Mouse (Mus musculus): ENCODE measurements around the gene Htra3. TPM values are rescaled to one million over a fixed set of nuclear protein-coding genes. Genes with fewer than 3 reads are reported as not detected.

Htra3 gene
- polyA plus RNA-seq, 2 experiments, result 0.46 to 0.99 TPM

DNA sequence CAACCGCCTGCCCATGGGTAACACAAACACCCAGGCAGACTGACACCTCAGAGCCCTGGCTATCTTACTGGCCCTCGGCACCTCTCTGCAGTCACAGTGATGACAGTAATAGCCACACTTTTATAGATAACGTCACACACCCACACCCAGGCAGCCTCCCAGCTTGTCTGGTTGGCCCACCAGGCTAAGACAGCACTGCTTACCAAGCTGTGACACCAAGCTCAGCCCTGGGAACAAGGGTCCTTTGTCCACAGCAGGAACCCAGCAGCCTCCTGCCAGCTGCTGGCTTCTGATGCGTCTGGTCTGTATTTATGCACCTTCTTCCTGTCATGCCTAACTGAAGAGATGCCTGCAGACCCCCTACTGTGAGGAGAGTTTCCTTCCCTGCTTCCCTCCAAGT lies 58.5 kb downstream of the Htra3 start:
- Histone ChIP-seq H3K36me3 (replicated peaks; ENCODE audit: control insufficient read depth, insufficient read depth, low read depth) (no peaks in the 10 kb centered on the region), H3K9me3 (ENCODE audit: control insufficient read depth, low read length) (no peaks in the 10 kb centered on the region), H3K4me1 (replicated peaks; ENCODE audit: control insufficient read depth in 2 of 2, insufficient read depth in 2 of 2, low read length in 1 of 2) (no peaks in the 10 kb centered on the region), H3K4me3 (ENCODE audit: insufficient read depth in 1 of 2, low read depth in 2 of 2, low read length in 2 of 2) (no peak overlapping the region), H3K4me2 (ENCODE audit: low read depth) (no peak overlapping the region), H3K27me3 (ENCODE audit: control insufficient read depth, insufficient read depth, low read length) (no peaks in the 10 kb centered on the region), H3K27ac (no peak overlapping the region), H3K9ac (replicated peaks) (no peak overlapping the region)
- DNase-seq (ENCODE audit: low read depth in 3 of 3, low spot score in 3 of 3) (no peak), ATAC-seq (ENCODE audit: insufficient read depth) (no peak)
- no peak for TF ChIP-seq EP300 (IDR thresholded peaks at IDR 0.05; ENCODE audit: low read depth)
- TF ChIP-seq CTCF (IDR thresholded peaks at IDR 0.05; ENCODE audit: low read depth), result no peak
- WGBS (ENCODE audit: insufficient replicate concordance), result 25% methylated on average over 4 of the region's 4 CpGs

DNA sequence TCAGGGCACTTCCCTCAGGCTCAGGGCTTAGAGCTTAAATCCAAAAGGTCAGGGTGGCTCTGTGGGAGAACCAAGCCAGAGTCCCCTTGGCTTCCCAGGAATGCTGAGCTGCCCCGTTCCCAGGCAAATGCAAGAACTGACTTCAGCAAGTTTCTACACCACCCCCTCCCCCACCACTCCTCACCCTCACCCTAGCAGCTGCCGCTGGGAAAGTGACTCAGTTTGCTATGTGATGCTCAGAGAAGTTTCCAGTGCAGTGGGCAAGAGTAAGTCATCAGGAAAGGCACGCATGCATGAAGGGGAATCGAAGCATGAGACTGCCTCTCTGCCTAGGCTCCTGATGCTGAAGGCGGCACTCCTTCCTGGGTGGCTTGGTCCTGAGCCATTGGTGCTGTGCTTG lies 62.6 kb downstream of the Htra3 start:
- TF ChIP-seq EP300 (IDR thresholded peaks at IDR 0.05; ENCODE audit: low read depth) (no peak), CTCF (IDR thresholded peaks at IDR 0.05; ENCODE audit: low read depth) (no peak)
- no peak overlapping the region for H3K4me3 ChIP-seq (ENCODE audit: insufficient read depth in 1 of 2, low read depth in 2 of 2, low read length in 2 of 2)
- H3K36me3 ChIP-seq (replicated peaks; ENCODE audit: control insufficient read depth, insufficient read depth, low read depth), result no peaks in the 10 kb centered on the region
- no peak overlapping the region for H3K9ac ChIP-seq (replicated peaks)
- H3K4me1 ChIP-seq (replicated peaks; ENCODE audit: control insufficient read depth in 2 of 2, insufficient read depth in 2 of 2, low read length in 1 of 2), result no peaks in the 10 kb centered on the region
- no peak overlapping the region for H3K4me2 ChIP-seq (ENCODE audit: low read depth)
- H3K9me3 ChIP-seq (ENCODE audit: control insufficient read depth, low read length), result no peaks in the 10 kb centered on the region
- no peak overlapping the region for H3K27ac ChIP-seq
- no peak for ATAC-seq (ENCODE audit: insufficient read depth)
- 61% methylated on average over 5 of the region's 5 CpGs for WGBS (ENCODE audit: insufficient replicate concordance)
- DNase-seq (ENCODE audit: low read depth in 3 of 3, low spot score in 3 of 3), result no peak
- H3K27me3 ChIP-seq (ENCODE audit: control insufficient read depth, insufficient read depth, low read length), result no peaks in the 10 kb centered on the region

- 69% methylated on average over 8 of the region's 8 CpGs for WGBS (ENCODE audit: insufficient replicate concordance)
- TF ChIP-seq CTCF (IDR thresholded peaks at IDR 0.05; ENCODE audit: low read depth), result no peak
- TF ChIP-seq EP300 (IDR thresholded peaks at IDR 0.05; ENCODE audit: low read depth), result no peak
- DNase-seq (ENCODE audit: low read depth in 3 of 3, low spot score in 3 of 3), result no peak
These were observed 66.9 kb downstream of the Htra3 start for GRCm38 (mm10) chr5:35612722-35613121.

GRCm38 (mm10) chr5:35611900-35612299 lies 67.7 kb downstream of the Htra3 start:
- Histone ChIP-seq H3K27ac (no peak overlapping the region), H3K27me3 (ENCODE audit: control insufficient read depth, insufficient read depth, low read length) (no peaks in the 10 kb centered on the region), H3K4me3 (ENCODE audit: insufficient read depth in 1 of 2, low read depth in 2 of 2, low read length in 2 of 2) (no peak overlapping the region), H3K4me2 (ENCODE audit: low read depth) (no peak overlapping the region), H3K9me3 (ENCODE audit: control insufficient read depth, low read length) (no peaks in the 10 kb centered on the region), H3K36me3 (replicated peaks; ENCODE audit: control insufficient read depth, insufficient read depth, low read depth) (no peaks in the 10 kb centered on the region), H3K9ac (replicated peaks) (no peak overlapping the region), H3K4me1 (replicated peaks; ENCODE audit: control insufficient read depth in 2 of 2, insufficient read depth in 2 of 2, low read length in 1 of 2) (no peaks in the 10 kb centered on the region)
- ATAC-seq (ENCODE audit: insufficient read depth) (no peak), DNase-seq (ENCODE audit: low read depth in 3 of 3, low spot score in 3 of 3) (no peak)
- TF ChIP-seq EP300 (IDR thresholded peaks at IDR 0.05; ENCODE audit: low read depth), result no peak
- TF ChIP-seq CTCF (IDR thresholded peaks at IDR 0.05; ENCODE audit: low read depth), result no peak
- WGBS (ENCODE audit: insufficient replicate concordance), result 70% methylated on average over 11 of the region's 11 CpGs

More at GRCm38 (mm10) chr5:35612722-35613121, 66.9 kb downstream of the Htra3 start:
- Histone ChIP-seq H3K27ac (no peak overlapping the region), H3K9me3 (ENCODE audit: control insufficient read depth, low read length) (no peaks in the 10 kb centered on the region), H3K4me1 (replicated peaks; ENCODE audit: control insufficient read depth in 2 of 2, insufficient read depth in 2 of 2, low read length in 1 of 2) (no peaks in the 10 kb centered on the region), H3K27me3 (ENCODE audit: control insufficient read depth, insufficient read depth, low read length) (no peaks in the 10 kb centered on the region), H3K4me2 (ENCODE audit: low read depth) (no peak overlapping the region), H3K9ac (replicated peaks) (no peak overlapping the region), H3K4me3 (ENCODE audit: insufficient read depth in 1 of 2, low read depth in 2 of 2, low read length in 2 of 2) (no peak overlapping the region), H3K36me3 (replicated peaks; ENCODE audit: control insufficient read depth, insufficient read depth, low read depth) (no peaks in the 10 kb centered on the region)
- ATAC-seq (ENCODE audit: insufficient read depth), result no peak

GRCm38 (mm10) chr5:35611170-35611569 lies 68.4 kb downstream of the Htra3 start:
- no peaks in the 10 kb centered on the region for H3K4me1 ChIP-seq (replicated peaks; ENCODE audit: control insufficient read depth in 2 of 2, insufficient read depth in 2 of 2, low read length in 1 of 2)
- 60% methylated on average over 9 of the region's 9 CpGs for WGBS (ENCODE audit: insufficient replicate concordance)
- no peaks in the 10 kb centered on the region for H3K36me3 ChIP-seq (replicated peaks; ENCODE audit: control insufficient read depth, insufficient read depth, low read depth)
- no peak overlapping the region for H3K27ac ChIP-seq
- DNase-seq (ENCODE audit: low read depth in 3 of 3, low spot score in 3 of 3) (no peak), ATAC-seq (ENCODE audit: insufficient read depth) (no peak)
- no peak overlapping the region for H3K9ac ChIP-seq (replicated peaks)
- TF ChIP-seq CTCF (IDR thresholded peaks at IDR 0.05; ENCODE audit: low read depth), result no peak
- TF ChIP-seq EP300 (IDR thresholded peaks at IDR 0.05; ENCODE audit: low read depth), result no peak
- H3K27me3 ChIP-seq (ENCODE audit: control insufficient read depth, insufficient read depth, low read length), result no peaks in the 10 kb centered on the region
- H3K4me3 ChIP-seq (ENCODE audit: insufficient read depth in 1 of 2, low read depth in 2 of 2, low read length in 2 of 2), result no peak overlapping the region
- H3K9me3 ChIP-seq (ENCODE audit: control insufficient read depth, low read length), result no peaks in the 10 kb centered on the region
- no peak overlapping the region for H3K4me2 ChIP-seq (ENCODE audit: low read depth)

Measured in liver, embryonic 14.5 days (tissue).